Mouse (Mus musculus) CH12.LX (cell line): ENCODE measurements around the gene Tpp2. TPM values are rescaled to one million over a fixed set of nuclear protein-coding genes. Genes with fewer than 3 reads are reported as not detected.
A peak's percentile ranks its signal among the peaks of the same experiment; 100 is the strongest.

Experiments
- DNase-seq: peaks from one replicate; pipeline ENCODE4 v3.0.0-alpha.2; 2013; ENCODE audit errors: extremely low read depth
- H3K27ac ChIP-seq: 2 replicates; pipeline ENCODE4 v1.5.1; 2012; ENCODE audit warnings: low read depth, mild to moderate bottlenecking, control low read depth, moderate library complexity; ENCODE audit not compliant: insufficient read depth
- H3K27me3 ChIP-seq: replicated peaks from 2 replicates; pipeline ENCODE3; 2012; ENCODE audit warnings: inconsistent platforms
- H3K36me3 ChIP-seq, 2 experiments: replicated peaks in 1 of 2; 2 replicates each; pipeline versions ENCODE3 to v1.6.1; 2012; ENCODE audit warnings: inconsistent platforms in 1 of 2, low read length in 1 of 2, mild to moderate bottlenecking in 1 of 2, mixed read lengths in 1 of 2, moderate library complexity in 1 of 2; ENCODE audit not compliant: control insufficient read depth in 1 of 2, insufficient read depth in 1 of 2
- H3K4me1 ChIP-seq, 2 experiments: 2 replicates each; pipeline ENCODE4 v1.6.1; 2012; ENCODE audit warnings: inconsistent platforms in 1 of 2, moderate library complexity in 1 of 2; ENCODE audit not compliant: insufficient read depth in 2 of 2, control insufficient read depth in 1 of 2
- H3K4me2 ChIP-seq: 2 replicates; pipeline ENCODE4 v1.6.1; 2012; ENCODE audit warnings: low read depth, mild to moderate bottlenecking, control low read depth; ENCODE audit not compliant: poor library complexity, insufficient read depth, severe bottlenecking
- H3K4me3 ChIP-seq, 3 experiments: fragments of 150-350 bp in 1 of 3; sonication (generic) in 1 of 3; replicated peaks in 1 of 3; 2 replicates each; pipeline versions ENCODE3 to v1.5.1; 2011 to 2012; ENCODE audit warnings: low read depth in 2 of 3, low read length in 2 of 3, mild to moderate bottlenecking in 2 of 3, moderate library complexity in 2 of 3, control low read depth in 1 of 3, improper control_type of control experiment in 1 of 3, inconsistent platforms in 1 of 3, mixed read lengths in 1 of 3; ENCODE audit not compliant: poor library complexity in 1 of 3
- H3K79me2 ChIP-seq: replicated peaks from 2 replicates; pipeline ENCODE4 v1.6.1; 2012; ENCODE audit warnings: mild to moderate bottlenecking, moderate library complexity; ENCODE audit not compliant: control insufficient read depth, poor library complexity, insufficient read depth, severe bottlenecking; ENCODE audit errors: extremely low read depth
- H3K9ac ChIP-seq: 2 replicates; pipeline ENCODE4 v1.6.1; 2012; ENCODE audit warnings: low read depth, mild to moderate bottlenecking, control low read depth, moderate library complexity; ENCODE audit not compliant: insufficient read depth
- H3K9me3 ChIP-seq: replicated peaks from 2 replicates; pipeline ENCODE3; 2012; ENCODE audit warnings: low read length, inconsistent platforms, mixed read lengths
- BHLHE40 ChIP-seq: IDR thresholded peaks from 2 replicates; pipeline ENCODE4 v1.6.1; 2011; ENCODE audit warnings: mild to moderate bottlenecking, low read depth, low read length, improper control_type of control experiment
- CHD1 ChIP-seq: IDR thresholded peaks from 2 replicates; pipeline ENCODE4 v1.6.1; 2012; ENCODE audit warnings: low read depth, low read length, improper control_type of control experiment, inconsistent platforms
- CHD2 ChIP-seq: IDR thresholded peaks from 2 replicates; pipeline ENCODE4 v1.6.1; 2011; ENCODE audit warnings: low read length, improper control_type of control experiment
- CTCF ChIP-seq, 2 experiments: IDR thresholded peaks in 1 of 2; conservative IDR thresholded peaks in 1 of 2; 2 replicates each; pipeline ENCODE4 v1.5.1; 2011 to 2012; ENCODE audit warnings: low read depth in 2 of 2, low read length in 2 of 2, improper control_type of control experiment in 1 of 2, inconsistent platforms in 1 of 2, mild to moderate bottlenecking in 1 of 2, moderate library complexity in 1 of 2
- E2F4 ChIP-seq: IDR thresholded peaks from 2 replicates; pipeline ENCODE4 v1.6.1; 2011; ENCODE audit warnings: low read depth, low read length, improper control_type of control experiment; ENCODE audit not compliant: insufficient replicate concordance
- ELF1 ChIP-seq: IDR thresholded peaks from 2 replicates; pipeline ENCODE4 v1.6.1; 2014; ENCODE audit warnings: low read depth, mild to moderate bottlenecking, inconsistent platforms, low read length, improper control_type of control experiment
- EP300 ChIP-seq: IDR thresholded peaks from 2 replicates; pipeline ENCODE4 v1.6.1; 2011; ENCODE audit warnings: low read length, improper control_type of control experiment
- ETS1 ChIP-seq: conservative IDR thresholded peaks from 2 replicates; pipeline ENCODE4 v1.6.1; 2012; ENCODE audit warnings: low read depth, mild to moderate bottlenecking, inconsistent platforms, low read length, improper control_type of control experiment, moderate library complexity
- GABPA ChIP-seq: IDR thresholded peaks from 2 replicates; pipeline ENCODE4 v1.6.1; 2012; ENCODE audit warnings: low read depth, low read length, improper control_type of control experiment, inconsistent platforms; ENCODE audit not compliant: insufficient replicate concordance
- HCFC1 ChIP-seq: IDR thresholded peaks from 2 replicates; pipeline ENCODE4 v1.6.1; 2012; ENCODE audit warnings: low read depth, mild to moderate bottlenecking, inconsistent platforms, low read length, improper control_type of control experiment
- IRF4 ChIP-seq: IDR thresholded peaks from 2 replicates; pipeline ENCODE4 v1.6.1; 2014; ENCODE audit warnings: low read depth, mild to moderate bottlenecking, inconsistent platforms, low read length, improper control_type of control experiment
- JUN ChIP-seq: IDR thresholded peaks from 2 replicates; pipeline ENCODE4 v1.6.1; 2011; ENCODE audit warnings: low read depth, mild to moderate bottlenecking, low read length, improper control_type of control experiment, moderate library complexity; ENCODE audit not compliant: insufficient read depth
- KAT2A ChIP-seq: IDR thresholded peaks from 2 replicates; pipeline ENCODE4 v1.6.1; 2012; ENCODE audit warnings: low read length, improper control_type of control experiment, inconsistent platforms; ENCODE audit not compliant: insufficient replicate concordance
- MAX ChIP-seq: IDR thresholded peaks from 2 replicates; pipeline ENCODE4 v1.6.1; 2011; ENCODE audit warnings: low read length, improper control_type of control experiment
- MXI1 ChIP-seq: IDR thresholded peaks from 2 replicates; pipeline ENCODE4 v1.6.1; 2011; ENCODE audit warnings: mild to moderate bottlenecking, low read depth, low read length, improper control_type of control experiment
- MYC ChIP-seq: IDR thresholded peaks from 2 replicates; pipeline ENCODE4 v1.6.1; 2011; ENCODE audit warnings: low read depth, mild to moderate bottlenecking, improper control_type of control experiment, low read length
- NELFE ChIP-seq: IDR thresholded peaks from 2 replicates; pipeline ENCODE4 v1.6.1; 2011; ENCODE audit warnings: low read depth, low read length, improper control_type of control experiment
- NRF1 ChIP-seq: IDR thresholded peaks from 2 replicates; pipeline ENCODE4 v1.6.1; 2014; ENCODE audit warnings: low read depth, mild to moderate bottlenecking, inconsistent platforms, low read length, improper control_type of control experiment, moderate library complexity
- POLR2A ChIP-seq: IDR thresholded peaks from 2 replicates; pipeline ENCODE4 v1.6.1; 2011; ENCODE audit warnings: low read depth, mild to moderate bottlenecking, improper control_type of control experiment, low read length
- RCOR1 ChIP-seq: conservative IDR thresholded peaks from 2 replicates; pipeline ENCODE4 v1.6.1; 2012; ENCODE audit warnings: low read depth, mild to moderate bottlenecking, inconsistent platforms, low read length, improper control_type of control experiment
- SIN3A ChIP-seq: IDR thresholded peaks from 2 replicates; pipeline ENCODE4 v1.6.1; 2012; ENCODE audit warnings: low read length, improper control_type of control experiment, inconsistent platforms
- SMC3 ChIP-seq: IDR thresholded peaks from 2 replicates; pipeline ENCODE4 v1.6.1; 2011; ENCODE audit warnings: low read depth, low read length, improper control_type of control experiment
- TCF12 ChIP-seq: IDR thresholded peaks from 2 replicates; pipeline ENCODE4 v1.6.1; 2014; ENCODE audit warnings: low read depth, mild to moderate bottlenecking, inconsistent platforms, low read length, improper control_type of control experiment
- UBTF ChIP-seq: IDR thresholded peaks from 2 replicates; pipeline ENCODE4 v1.6.1; 2012; ENCODE audit warnings: low read depth, mild to moderate bottlenecking, inconsistent platforms, low read length, improper control_type of control experiment, moderate library complexity
- ZC3H11A ChIP-seq: IDR thresholded peaks from 2 replicates; pipeline ENCODE4 v1.6.1; 2012; ENCODE audit warnings: low read depth, mild to moderate bottlenecking, inconsistent platforms, low read length, improper control_type of control experiment
- ZMIZ1 ChIP-seq: IDR thresholded peaks from 2 replicates; pipeline ENCODE4 v1.6.1; 2012; ENCODE audit warnings: low read depth, mild to moderate bottlenecking, inconsistent platforms, low read length, improper control_type of control experiment
- ZNF384 ChIP-seq: IDR thresholded peaks from 2 replicates; pipeline ENCODE4 v1.6.1; 2012; ENCODE audit warnings: low read depth, low read length, improper control_type of control experiment, inconsistent platforms
- dilution Hi-C: fragments of 300-500 bp; cut with MboI; formaldehyde crosslinking; loops from 2 replicates; pipeline ENCODE4 v1.14.3; 2020; ENCODE audit warnings: low sequenced_read_pairs; ENCODE audit not compliant: extremely low pct_unique_long_range_greater_than_20kb, extremely low pct_ligation_motif_present
- in situ Hi-C: fragments of 300-500 bp; cut with MboI; formaldehyde crosslinking; loops from 3 replicates; pipeline ENCODE4 v1.14.3; 2019; ENCODE audit warnings: low sequenced_read_pairs, low pct_ligation_motif_present, low pct_unique_long_range_greater_than_20kb, mixed read lengths
- polyA plus RNA-seq: library from polyadenylated mRNA; unstranded; fragments of >175 nt; gene quantifications from 2 replicates; pipeline ENCODE4 v1.2.1, GENCODE M21; 2012; ENCODE audit warnings: low read depth; ENCODE audit not compliant: insufficient read length
- total RNA-seq, 2 experiments: library from RNA; depleted of rRNA; stranded (reverse); fragments of 300-350 nt in 1 of 2; fragments of >200 nt in 1 of 2; gene quantifications; 2 replicates each; pipeline ENCODE4 v1.2.3; 2012 to 2014

Tpp2 gene
- total and polyA plus RNA-seq, 3 experiments, result 35.4 to 52.5 (median 50.4) TPM

DNA sequence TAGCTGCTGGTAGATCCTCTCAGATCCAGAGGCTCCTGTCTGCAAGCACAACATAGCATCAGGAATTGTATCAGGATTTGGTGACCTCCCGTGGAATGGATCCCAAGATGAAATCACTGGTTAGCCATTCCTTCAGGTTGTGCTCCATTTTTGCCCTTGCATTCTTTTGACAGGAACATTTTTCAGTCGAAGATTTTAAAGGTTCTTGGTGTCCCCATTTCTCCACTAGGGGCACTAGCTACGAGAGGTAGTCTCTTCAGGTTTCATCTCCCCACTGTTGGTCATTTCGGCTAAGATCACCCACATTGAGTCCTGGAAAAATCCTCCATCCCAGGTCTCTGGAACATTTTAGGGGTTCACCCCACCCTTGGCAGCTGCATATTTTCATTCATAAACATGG is 33.3 kb downstream of the Tpp2 start:
- H3K4me1 ChIP-seq, result no peaks in the 10 kb centered on the region
- no peaks in the 10 kb centered on the region for H3K27me3 ChIP-seq

GRCm38 (mm10) chr1:43969361-43969760 is 35.9 kb downstream of the Tpp2 start:
- no peaks in the 10 kb centered on the region for H3K27me3 ChIP-seq
- H3K79me2 ChIP-seq, result 0 out of 2 replicates have a peak, but pooled peaks cover 2% of the 10 kb centered on the region
- no peaks in the 10 kb centered on the region for H3K9me3 ChIP-seq
- no peak overlapping the region for H3K27ac ChIP-seq
- peaks cover 38 to 76% of the 10 kb centered on the region in 2 experiments for H3K36me3 ChIP-seq
- DNase-seq, result no peak
- H3K4me3 ChIP-seq, result no peak overlapping the region
- H3K4me2 ChIP-seq, result no peak overlapping the region
- dilution Hi-C loops (no loop called here), in situ Hi-C loops (no loop called here)
- no peaks in the 10 kb centered on the region for H3K4me1 ChIP-seq
- TF ChIP-seq UBTF (no peak), IRF4 (no peak), KAT2A (no peak), MXI1 (no peak), BHLHE40 (no peak), ZC3H11A (no peak), NRF1 (no peak), ETS1 (no peak), JUN (no peak), RCOR1 (no peak), POLR2A (no peak), ELF1 (no peak), TCF12 (no peak), EP300 (no peak), GABPA (no peak), MAX (no peak)
- H3K9ac ChIP-seq, result no peak overlapping the region

More for the DNA sequence above, 33.3 kb downstream of the Tpp2 start:
- H3K36me3 ChIP-seq, result peaks cover 36 to 61% of the 10 kb centered on the region in 2 experiments
- dilution Hi-C loops (no loop called here), in situ Hi-C loops (no loop called here)
- 0 out of 2 replicates have a peak, but pooled peaks cover 2% of the 10 kb centered on the region for H3K79me2 ChIP-seq
- no peaks in the 10 kb centered on the region for H3K9me3 ChIP-seq
- no peak overlapping the region for H3K4me2 ChIP-seq
- TF ChIP-seq CHD1 (no peak), HCFC1 (no peak), SIN3A (no peak), E2F4 (no peak), SMC3 (peak; percentile 11), ZNF384 (no peak), JUN (no peak), NRF1 (no peak), CHD2 (no peak), MYC (no peak), CTCF (conservative IDR thresholded peaks at IDR 0.05 in 1 of 2, IDR thresholded peaks at IDR 0.05 in 1 of 2; ENCODE audit: low read depth in 2 of 2, low read length in 2 of 2) (peak; percentile 31 to 59; a peak in 3 of 4 replicates), NELFE (no peak), ZMIZ1 (no peak), POLR2A (no peak)
- peak; percentile 29 for DNase-seq
- no peak overlapping the region for H3K4me3 ChIP-seq
- no peak overlapping the region for H3K27ac ChIP-seq
- H3K9ac ChIP-seq, result no peak overlapping the region
